Mouse (Mus musculus) lung, embryonic 16.5 days (tissue): ENCODE measurements around the gene Wdr44. TPM values are rescaled to one million over a fixed set of nuclear protein-coding genes. Genes with fewer than 3 reads are reported as not detected.
A peak's percentile ranks its signal among the peaks of the same experiment; 100 is the strongest.

ENCODE experiments used
- ATAC-seq: fragments of 200-750 bp; cut with Nextera tagmentation; 2 replicates; pipeline ENCODE4 v1.8.0; 2017; ENCODE audit warnings: low read depth, mild to moderate bottlenecking, moderate library complexity
- H3K27ac ChIP-seq: fragments of 300-500 bp; sonication (generic); 2 replicates; pipeline ENCODE4 v1.5.1; 2014; ENCODE audit warnings: mild to moderate bottlenecking, control low read depth, low read length
- H3K27me3 ChIP-seq: fragments of 300-500 bp; sonication (generic); 2 replicates; pipeline ENCODE4 v1.6.1; 2014; ENCODE audit warnings: low read depth, low read length, mixed read lengths; ENCODE audit not compliant: control insufficient read depth, insufficient read depth
- H3K36me3 ChIP-seq: fragments of 300-500 bp; sonication (generic); 2 replicates; pipeline ENCODE4 v1.6.1; 2014; ENCODE audit warnings: low read length; ENCODE audit not compliant: control insufficient read depth, insufficient read depth
- H3K4me1 ChIP-seq: fragments of 300-500 bp; sonication (generic); replicated peaks from 2 replicates; pipeline ENCODE4 v1.6.1; 2014; ENCODE audit warnings: low read length, mixed read lengths; ENCODE audit not compliant: control insufficient read depth, insufficient read depth
- H3K4me2 ChIP-seq: fragments of 300-500 bp; sonication (generic); 2 replicates; pipeline ENCODE4 v1.6.1; 2014; ENCODE audit warnings: low read depth, low read length, control low read depth
- H3K4me3 ChIP-seq: fragments of 300-500 bp; sonication (generic); 2 replicates; pipeline ENCODE4 v1.5.1; 2014; ENCODE audit warnings: mild to moderate bottlenecking, low read length, control low read depth
- H3K9ac ChIP-seq: fragments of 300-500 bp; sonication (generic); 2 replicates; pipeline ENCODE4 v1.6.1; 2014; ENCODE audit warnings: low read length, control low read depth
- H3K9me3 ChIP-seq: fragments of 300-500 bp; sonication (generic); 2 replicates; pipeline ENCODE4 v1.6.1; 2016; ENCODE audit warnings: low read length; ENCODE audit not compliant: control insufficient read depth
- WGBS: fragments of 180-500 bp; shearing (Covaris S2); extraction: QIAGEN DNeasy Blood & Tissue Kit; methylation state at CpG from one replicate; pipeline ENCODE4 v1.1.7; 2014; 5-methylcytosine and 5-hydroxymethylcytosine counted together
- polyA plus RNA-seq: library from polyadenylated mRNA; unstranded; fragments of >200 nt; fragmentation: Nextera tagmentation; extraction: Ambion mirVana; gene quantifications from 2 replicates; pipeline ENCODE4 v1.2.1, GENCODE M21; 2015

The Wdr44 gene
- polyA plus RNA-seq, 1 experiment from 2014 or later: 6.8 TPM

DNA sequence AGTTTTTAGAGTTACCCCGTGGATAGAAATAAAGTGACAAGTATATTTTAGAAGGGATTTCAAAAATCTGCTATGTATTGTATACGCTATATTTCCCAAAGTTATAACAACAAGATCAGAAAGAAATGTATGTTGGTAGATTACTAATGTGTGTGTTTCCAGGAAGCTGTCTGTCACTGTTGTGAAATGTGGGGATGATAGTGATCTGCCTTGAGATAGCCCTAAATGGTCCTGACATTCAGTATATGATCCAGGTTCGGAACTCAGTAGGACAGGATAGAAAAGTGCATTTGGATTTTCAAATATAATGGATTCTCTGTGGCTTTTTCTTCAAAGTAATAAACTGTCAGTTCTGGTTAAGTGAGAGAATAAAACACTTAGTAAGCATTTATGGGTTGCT lies 1.7 kb downstream of the Wdr44 start:
- Histone ChIP-seq H3K27me3 (no peaks in the 10 kb centered on the region), H3K4me2 (peak overlapping the region; percentile 58; the same call in 1 of the 2 replicates), H3K4me3 (no peak overlapping the region), H3K9ac (no peak overlapping the region), H3K4me1 (no peaks in the 10 kb centered on the region), H3K27ac (no peak overlapping the region), H3K36me3 (no peaks in the 10 kb centered on the region), H3K9me3 (no peaks in the 10 kb centered on the region)
- ATAC-seq: no peak
- 52% methylated on average over 3 of the region's 3 CpGs for WGBS

DNA sequence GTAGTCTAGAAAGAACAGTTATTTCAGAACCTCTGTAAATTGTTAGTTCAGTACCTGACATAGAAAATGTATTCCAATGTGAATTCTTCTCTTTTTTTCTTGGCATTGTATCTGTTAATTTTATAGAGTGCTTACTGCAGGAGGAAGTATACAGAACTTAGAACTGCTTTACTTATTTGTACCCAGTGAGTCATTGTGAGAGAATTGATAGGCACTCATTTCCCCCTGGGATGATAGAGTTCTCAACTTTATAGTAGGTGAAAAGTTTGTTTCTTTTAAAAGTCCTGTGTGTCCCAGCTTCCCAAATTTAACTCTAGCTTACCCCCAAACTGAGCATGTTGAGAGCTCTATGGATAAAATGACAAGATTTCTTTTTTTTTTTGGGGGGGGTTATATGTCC lies 2.3 kb downstream of the Wdr44 start:
- Histone ChIP-seq H3K4me1 (no peaks in the 10 kb centered on the region), H3K4me3 (no peak overlapping the region), H3K4me2 (no peak overlapping the region), H3K27me3 (no peaks in the 10 kb centered on the region), H3K36me3 (no peaks in the 10 kb centered on the region), H3K9ac (no peak overlapping the region), H3K9me3 (no peaks in the 10 kb centered on the region), H3K27ac (no peak overlapping the region)
- no peak for ATAC-seq

DNA sequence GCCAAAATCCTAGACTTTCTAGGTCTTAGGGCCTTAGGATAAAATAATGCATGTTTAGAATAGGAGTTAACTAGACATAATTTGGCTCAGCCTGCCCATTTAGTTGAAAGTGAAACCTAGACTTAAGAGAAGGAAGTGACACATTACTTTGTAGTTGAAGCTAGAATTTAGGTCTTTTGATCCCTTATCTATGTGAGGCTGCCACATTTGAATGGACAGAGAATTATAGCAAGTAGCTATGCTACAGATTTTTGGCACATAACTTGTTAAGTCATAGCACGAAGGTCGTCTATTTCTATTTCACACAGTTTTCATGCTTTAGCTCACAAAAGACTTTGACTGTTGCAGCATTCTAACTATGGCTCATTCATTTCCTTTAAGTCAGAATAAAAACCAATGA lies 4.5 kb downstream of the Wdr44 start:
- ATAC-seq: no peak
- Histone ChIP-seq H3K9me3 (no peaks in the 10 kb centered on the region), H3K9ac (no peak overlapping the region), H3K4me3 (no peak overlapping the region), H3K4me1 (no peaks in the 10 kb centered on the region), H3K27me3 (no peaks in the 10 kb centered on the region), H3K27ac (no peak overlapping the region), H3K4me2 (no peak overlapping the region), H3K36me3 (no peaks in the 10 kb centered on the region)
- WGBS: 73% methylated on average over 2 of the region's 2 CpGs

DNA sequence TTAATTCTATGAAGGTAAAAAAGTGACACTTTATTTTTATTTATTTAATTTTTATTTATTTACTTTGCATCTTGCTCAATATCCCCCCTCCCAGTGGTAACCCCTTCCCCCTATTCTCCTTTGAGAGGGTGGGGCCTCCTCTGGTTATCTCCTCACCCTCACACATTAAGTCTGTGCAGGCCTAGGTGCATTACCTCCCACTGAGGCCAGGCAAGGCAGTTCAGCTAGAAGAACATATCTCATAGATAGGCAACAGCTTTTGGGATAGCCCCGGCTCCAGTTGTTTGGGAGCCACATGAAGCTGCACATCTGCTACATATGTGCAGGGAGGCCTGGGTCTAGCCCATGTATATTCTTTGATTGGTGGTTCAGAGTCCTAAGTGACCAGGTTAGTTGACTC lies 6.2 kb downstream of the Wdr44 start:
- Histone ChIP-seq H3K4me2 (no peak overlapping the region), H3K4me1 (no peaks in the 10 kb centered on the region), H3K36me3 (no peaks in the 10 kb centered on the region), H3K4me3 (no peak overlapping the region), H3K9ac (no peak overlapping the region), H3K9me3 (no peaks in the 10 kb centered on the region), H3K27ac (no peak overlapping the region), H3K27me3 (no peaks in the 10 kb centered on the region)
- no peak for ATAC-seq
- WGBS: 88% methylated on average over 1 of the region's 1 CpGs

DNA sequence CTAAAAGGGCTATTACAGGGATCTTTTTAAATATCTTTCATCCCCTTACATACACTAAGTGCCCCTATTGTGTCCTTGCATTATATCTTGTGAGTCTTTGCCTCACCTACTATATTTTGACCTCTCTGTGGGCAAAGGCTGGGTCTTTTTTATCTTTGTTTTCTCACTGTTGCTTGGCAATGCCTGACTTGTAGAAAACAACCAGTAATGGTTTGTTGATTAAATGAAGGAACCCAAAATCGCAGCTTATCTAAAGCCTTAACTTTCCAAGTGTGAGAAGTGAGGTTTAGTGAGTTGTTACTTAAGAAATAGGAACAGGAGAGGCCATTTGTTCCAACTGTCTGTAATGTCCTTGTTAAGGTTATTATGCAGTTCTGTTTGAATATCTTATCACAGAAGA lies 24.4 kb downstream of the Wdr44 start:
- H3K9ac ChIP-seq: no peak overlapping the region
- no peak overlapping the region for H3K4me3 ChIP-seq
- ATAC-seq: no peak
- no peak overlapping the region for H3K4me2 ChIP-seq
- no peaks in the 10 kb centered on the region for H3K27me3 ChIP-seq
- H3K9me3 ChIP-seq: no peaks in the 10 kb centered on the region
- no peaks in the 10 kb centered on the region for H3K36me3 ChIP-seq
- no peaks in the 10 kb centered on the region for H3K4me1 ChIP-seq
- WGBS: 52% methylated on average over 1 of the region's 1 CpGs
- H3K27ac ChIP-seq: no peak overlapping the region

DNA sequence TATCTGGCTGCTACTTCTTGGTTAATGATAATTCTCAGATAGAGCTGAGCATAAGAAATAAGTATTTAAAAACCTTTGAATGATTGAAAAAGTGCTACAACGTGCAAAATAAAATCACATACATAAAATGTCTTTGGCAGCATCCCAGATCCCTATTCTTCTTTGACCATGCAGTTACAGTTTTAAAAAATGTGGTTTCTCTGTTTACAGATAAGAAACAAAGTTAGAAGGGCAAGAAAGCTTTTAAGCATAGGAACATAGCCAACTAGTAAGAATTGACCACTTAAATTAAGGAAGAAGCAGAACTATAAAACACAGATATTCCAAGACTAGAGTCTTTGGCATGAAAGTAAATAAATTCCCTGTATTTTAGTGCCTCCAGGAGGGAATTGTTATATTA lies 34.6 kb downstream of the Wdr44 start:
- no peak overlapping the region for H3K27ac ChIP-seq
- WGBS: 28% methylated on average over 1 of the region's 1 CpGs
- H3K27me3 ChIP-seq: no peaks in the 10 kb centered on the region
- H3K9me3 ChIP-seq: no peaks in the 10 kb centered on the region
- H3K4me2 ChIP-seq: no peak overlapping the region
- H3K9ac ChIP-seq: no peak overlapping the region
- no peak for ATAC-seq
- no peaks in the 10 kb centered on the region for H3K36me3 ChIP-seq
- H3K4me1 ChIP-seq: no peaks in the 10 kb centered on the region
- no peak overlapping the region for H3K4me3 ChIP-seq

DNA sequence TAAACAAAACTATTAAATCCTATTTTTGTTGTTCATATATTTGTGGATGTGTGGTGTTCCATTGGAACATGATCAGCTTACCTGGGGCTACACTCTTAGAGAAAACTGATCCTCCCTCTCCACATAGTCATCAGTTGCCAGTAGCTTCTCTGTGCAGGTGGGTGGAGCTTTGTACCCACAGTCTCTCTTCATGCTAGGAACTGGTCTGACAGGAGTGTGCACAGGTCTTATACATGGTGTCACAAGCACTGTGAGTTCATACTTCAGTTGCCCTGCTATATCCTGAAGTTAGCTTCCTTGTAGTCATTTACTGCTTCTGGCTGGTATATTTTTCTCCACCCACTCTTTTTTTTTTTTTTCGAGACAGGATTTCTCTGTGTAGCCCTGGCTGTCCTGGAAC lies 61.8 kb downstream of the Wdr44 start:
- ATAC-seq: no peak
- WGBS: 83% methylated on average over 1 of the region's 1 CpGs
- Histone ChIP-seq H3K4me1 (no peaks in the 10 kb centered on the region), H3K27me3 (no peaks in the 10 kb centered on the region), H3K9ac (no peak overlapping the region), H3K4me2 (no peak overlapping the region), H3K36me3 (no peaks in the 10 kb centered on the region), H3K9me3 (no peaks in the 10 kb centered on the region), H3K4me3 (no peak overlapping the region), H3K27ac (no peak overlapping the region)

DNA sequence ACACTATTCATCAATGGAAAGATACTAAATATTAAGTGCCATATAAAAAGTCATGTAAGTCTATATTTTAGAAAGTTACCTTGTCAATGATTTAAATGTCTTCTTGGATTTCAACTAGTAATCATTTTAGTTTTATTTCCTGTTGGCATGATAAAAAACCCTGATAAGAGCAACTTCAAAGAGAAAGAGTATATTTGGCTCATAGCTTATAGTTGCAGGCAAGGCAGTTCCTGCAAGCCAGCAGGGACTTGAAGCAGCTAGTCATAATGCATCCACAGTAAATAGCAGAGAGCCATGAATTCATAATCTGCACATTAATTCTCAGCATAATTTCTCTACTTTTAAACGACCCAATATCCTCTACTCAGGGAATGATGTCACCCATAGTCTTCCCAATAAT lies 75.0 kb downstream of the Wdr44 start:
- WGBS: 68% methylated on average over 1 of the region's 1 CpGs
- Histone ChIP-seq H3K36me3 (no peaks in the 10 kb centered on the region), H3K27ac (no peak overlapping the region), H3K9ac (no peak overlapping the region), H3K4me3 (no peak overlapping the region), H3K9me3 (no peaks in the 10 kb centered on the region), H3K4me2 (no peak overlapping the region), H3K4me1 (no peaks in the 10 kb centered on the region), H3K27me3 (no peaks in the 10 kb centered on the region)
- ATAC-seq: no peak

DNA sequence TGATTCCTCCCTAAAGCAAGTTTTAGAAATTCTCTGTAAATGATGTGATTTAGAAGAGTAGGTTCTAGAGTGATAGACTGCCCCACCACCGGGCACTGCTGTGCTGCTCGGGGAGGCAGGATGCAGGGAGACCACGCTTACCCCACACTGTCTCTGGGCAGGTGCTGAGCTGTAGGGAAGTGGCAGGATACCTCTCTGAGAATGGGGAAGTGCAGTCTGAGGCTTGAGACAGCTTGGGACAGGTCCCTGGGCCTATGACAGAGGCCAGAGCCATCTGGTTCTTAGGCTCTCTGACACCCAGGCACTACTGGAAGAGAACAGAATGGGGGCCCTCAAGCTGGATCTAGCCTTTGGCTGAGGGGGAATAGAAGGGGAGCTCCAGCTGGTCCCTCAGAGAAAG lies 114.3 kb downstream of the Wdr44 start:
- Histone ChIP-seq H3K27me3 (no peaks in the 10 kb centered on the region), H3K36me3 (no peaks in the 10 kb centered on the region), H3K4me2 (no peak overlapping the region), H3K27ac (no peak overlapping the region), H3K9ac (no peak overlapping the region), H3K4me3 (no peak overlapping the region), H3K4me1 (no peaks in the 10 kb centered on the region), H3K9me3 (no peaks in the 10 kb centered on the region)
- no peak for ATAC-seq
- 91% methylated on average over 3 of the region's 3 CpGs for WGBS

DNA sequence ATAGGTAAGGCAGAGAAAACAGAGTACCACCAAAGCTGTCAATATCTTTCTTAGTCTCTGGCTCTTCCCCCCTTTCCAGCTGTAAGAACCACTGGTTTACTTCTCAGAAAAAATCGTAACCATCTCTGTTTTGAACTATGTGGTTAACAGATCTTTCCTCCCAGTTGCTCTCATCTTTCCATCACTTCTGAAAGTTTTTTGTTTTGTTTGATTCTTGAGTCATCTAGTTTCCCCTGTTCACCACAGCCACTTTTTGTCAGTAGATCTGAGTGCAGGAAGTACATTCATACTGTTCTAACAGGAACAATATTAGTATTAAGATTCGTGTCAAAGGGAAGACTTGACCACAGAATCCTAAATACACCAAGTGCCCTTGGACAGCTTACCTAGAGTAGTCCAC lies 117.5 kb downstream of the Wdr44 start:
- Histone ChIP-seq H3K4me3 (no peak overlapping the region), H3K27me3 (no peaks in the 10 kb centered on the region), H3K9me3 (no peaks in the 10 kb centered on the region), H3K36me3 (no peaks in the 10 kb centered on the region), H3K4me1 (no peaks in the 10 kb centered on the region), H3K27ac (no peak overlapping the region), H3K9ac (no peak overlapping the region), H3K4me2 (no peak overlapping the region)
- 74% methylated on average over 2 of the region's 2 CpGs for WGBS
- ATAC-seq: no peak
